Mouse (Mus musculus) liver, embryonic 15.5 days (tissue): ENCODE results near the gene Gpc3. TPM values are rescaled to one million over a fixed set of nuclear protein-coding genes. Genes with fewer than 3 reads are reported as not detected.

Experiments
- ATAC-seq: fragments of 200-750 bp; cut with Nextera tagmentation; 2 replicates; pipeline ENCODE4 v1.8.0; 2017; ENCODE audit warnings: moderate number of reproducible peaks, mild to moderate bottlenecking, moderate library complexity; ENCODE audit not compliant: insufficient read depth
- H3K27ac ChIP-seq: fragments of 300-500 bp; sonication (generic); replicated peaks from 2 replicates; pipeline ENCODE4 v1.5.1; 2015; ENCODE audit warnings: mild to moderate bottlenecking, inconsistent platforms
- H3K27me3 ChIP-seq: fragments of 300-500 bp; sonication (generic); 2 replicates; pipeline ENCODE4 v1.6.1; 2015; ENCODE audit warnings: mild to moderate bottlenecking, inconsistent platforms
- H3K36me3 ChIP-seq: fragments of 300-500 bp; sonication (generic); replicated peaks from 2 replicates; pipeline ENCODE4 v1.6.1; 2015; ENCODE audit warnings: moderate library complexity, mild to moderate bottlenecking, inconsistent platforms
- H3K4me1 ChIP-seq: fragments of 300-500 bp; sonication (generic); replicated peaks from 2 replicates; pipeline ENCODE4 v1.6.1; 2015; ENCODE audit warnings: inconsistent platforms
- H3K4me2 ChIP-seq: fragments of 300-500 bp; sonication (generic); 2 replicates; pipeline ENCODE4 v1.6.1; 2015; ENCODE audit warnings: moderate library complexity, mild to moderate bottlenecking, inconsistent platforms
- H3K4me3 ChIP-seq: fragments of 300-500 bp; sonication (generic); replicated peaks from 2 replicates; pipeline ENCODE4 v1.5.1; 2015; ENCODE audit warnings: mild to moderate bottlenecking, inconsistent platforms
- H3K9ac ChIP-seq: fragments of 300-500 bp; sonication (generic); 2 replicates; pipeline ENCODE4 v1.6.1; 2015; ENCODE audit warnings: moderate library complexity, mild to moderate bottlenecking, inconsistent platforms
- H3K9me3 ChIP-seq: fragments of 300-500 bp; sonication (generic); replicated peaks from 2 replicates; pipeline ENCODE4 v1.6.1; 2016; ENCODE audit warnings: inconsistent platforms
- WGBS: fragments of 180-500 bp; shearing (Covaris S2); methylation state at CpG from one replicate; pipeline ENCODE4 v1.1.7; 2015; ENCODE audit warnings: mixed read lengths; ENCODE audit not compliant: insufficient replicate concordance; 5-methylcytosine and 5-hydroxymethylcytosine counted together
- polyA plus RNA-seq: library from polyadenylated mRNA; unstranded; fragments of >200 nt; fragmentation: Nextera tagmentation; extraction: Ambion mirVana; gene quantifications from 2 replicates; pipeline ENCODE4 v1.2.1, GENCODE M21; 2015

Gpc3 gene
- polyA plus RNA-seq, 1 experiment from 2014 or later, result 268 TPM

DNA sequence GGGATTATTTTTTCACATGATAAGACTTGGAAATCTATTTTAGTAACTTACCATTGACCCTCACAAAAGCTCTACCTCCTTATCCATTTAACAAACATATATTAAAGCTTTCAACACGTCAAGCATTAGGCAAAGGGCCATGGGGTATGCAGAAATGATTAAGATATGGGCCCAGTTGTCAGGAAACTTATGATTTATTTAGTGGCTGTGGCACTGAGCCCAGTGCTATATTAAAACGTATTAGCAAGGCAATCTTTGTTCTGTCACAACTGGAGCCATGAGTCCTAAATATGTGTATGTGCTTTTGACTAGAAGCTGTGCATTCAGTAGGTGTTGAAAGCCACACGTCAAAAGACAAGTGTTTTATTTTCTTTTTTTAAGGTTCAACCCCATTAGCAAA is 109.9 kb downstream of the Gpc3 start:
- Histone ChIP-seq H3K27me3 (no peaks in the 10 kb centered on the region), H3K27ac (no peak overlapping the region), H3K36me3 (no peaks in the 10 kb centered on the region), H3K9me3 (no peaks in the 10 kb centered on the region), H3K9ac (no peak overlapping the region), H3K4me1 (no peaks in the 10 kb centered on the region), H3K4me2 (no peak overlapping the region), H3K4me3 (no peak overlapping the region)
- no peak for ATAC-seq
- 43% methylated on average over 3 of the region's 3 CpGs for WGBS

DNA sequence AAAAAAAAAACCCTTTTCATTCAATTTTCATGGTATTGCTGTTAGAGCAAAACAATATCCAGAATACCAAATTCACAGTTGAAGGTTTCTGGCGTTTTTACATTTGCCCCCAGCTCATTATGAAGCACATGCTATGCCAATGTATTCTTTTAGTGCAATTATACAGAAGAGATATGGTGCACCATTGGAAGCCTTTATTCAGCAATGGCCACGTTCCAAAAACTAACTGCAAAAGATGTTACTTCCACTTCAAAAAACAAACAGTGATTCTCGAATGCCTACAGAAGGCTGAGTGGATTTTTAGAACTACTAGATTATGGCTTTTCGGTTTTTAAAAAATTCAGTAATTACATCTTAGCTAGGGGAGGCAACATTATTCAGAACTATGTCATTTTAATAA is 124.3 kb downstream of the Gpc3 start:
- 49% methylated on average over 4 of the region's 4 CpGs for WGBS
- H3K27ac ChIP-seq, result no peak overlapping the region
- no peak overlapping the region for H3K4me3 ChIP-seq
- H3K9ac ChIP-seq, result no peak overlapping the region
- H3K4me2 ChIP-seq, result no peak overlapping the region
- no peaks in the 10 kb centered on the region for H3K36me3 ChIP-seq
- no peaks in the 10 kb centered on the region for H3K4me1 ChIP-seq
- ATAC-seq, result no peak
- no peaks in the 10 kb centered on the region for H3K9me3 ChIP-seq
- H3K27me3 ChIP-seq, result no peaks in the 10 kb centered on the region

DNA sequence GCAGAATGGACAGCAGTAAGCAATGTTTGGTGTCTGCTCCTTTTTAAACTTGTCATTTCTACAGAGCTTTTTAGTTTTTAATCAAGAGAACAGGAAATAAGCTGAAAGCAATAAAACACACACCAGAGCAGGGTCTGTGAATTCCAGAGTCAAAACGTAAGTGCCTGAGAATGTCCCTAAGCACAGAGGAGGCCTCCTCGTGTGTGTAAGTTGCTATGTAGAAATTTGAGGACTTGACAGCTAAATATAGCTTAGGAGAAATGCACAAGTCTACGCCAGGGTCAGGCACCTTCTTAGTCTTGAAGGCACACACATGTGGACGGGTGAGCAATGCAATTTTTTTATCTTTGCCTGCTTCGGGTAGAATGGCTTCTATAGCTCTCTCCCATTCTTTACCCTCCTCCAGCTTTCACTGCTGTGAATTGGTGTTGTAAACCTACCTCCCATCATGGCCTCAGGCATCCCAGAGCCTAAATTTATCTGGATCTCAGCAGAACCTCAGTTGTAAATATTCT is 158.6 kb downstream of the Gpc3 start:
- Histone ChIP-seq H3K9me3 (no peaks in the 10 kb centered on the region), H3K4me2 (no peak overlapping the region), H3K9ac (no peak overlapping the region), H3K36me3 (no peaks in the 10 kb centered on the region), H3K4me3 (no peak overlapping the region), H3K4me1 (no peaks in the 10 kb centered on the region), H3K27me3 (no peaks in the 10 kb centered on the region), H3K27ac (no peak overlapping the region)
- WGBS, result 36% methylated on average over 5 of the region's 5 CpGs
- no peak for ATAC-seq

DNA sequence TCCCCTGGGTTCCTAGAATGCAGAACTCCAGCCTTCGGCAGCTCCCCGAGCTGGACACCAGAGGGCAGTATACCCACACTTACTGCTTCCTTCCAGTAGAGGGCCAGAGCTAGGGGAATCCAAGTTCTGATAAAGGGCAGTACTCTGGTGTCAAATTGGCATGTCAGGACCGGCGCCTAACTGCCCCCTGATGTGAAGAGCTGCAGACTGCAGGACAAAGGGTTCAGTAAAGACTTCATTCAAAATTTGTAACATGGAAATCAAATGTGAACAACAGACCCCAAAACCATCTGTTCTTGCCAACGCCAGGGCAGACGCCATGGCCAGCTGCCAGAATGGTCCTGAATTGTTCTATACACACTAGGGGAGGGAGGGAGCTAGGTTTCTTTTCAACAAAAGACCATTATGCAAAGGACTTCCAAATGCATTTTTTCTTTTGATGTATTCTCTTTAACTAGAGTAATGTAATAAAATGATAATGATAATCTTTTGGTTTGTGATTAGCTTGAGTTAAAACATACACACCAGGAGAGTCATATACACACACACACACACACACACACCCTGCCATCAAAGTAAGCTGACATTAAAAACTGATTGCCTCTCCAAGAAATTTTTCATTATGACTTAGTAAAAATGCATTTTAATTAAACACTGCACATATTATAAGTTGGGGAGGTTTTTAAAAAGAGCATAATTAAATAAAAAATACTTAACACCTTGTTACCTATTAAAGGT is 160.1 kb downstream of the Gpc3 start:
- no peaks in the 10 kb centered on the region for H3K9me3 ChIP-seq
- no peaks in the 10 kb centered on the region for H3K4me1 ChIP-seq
- H3K4me2 ChIP-seq, result no peak overlapping the region
- ATAC-seq, result no peak
- H3K9ac ChIP-seq, result no peak overlapping the region
- no peaks in the 10 kb centered on the region for H3K36me3 ChIP-seq
- WGBS, result 37% methylated on average over 6 of the region's 6 CpGs
- H3K4me3 ChIP-seq, result no peak overlapping the region
- H3K27me3 ChIP-seq, result no peaks in the 10 kb centered on the region
- no peak overlapping the region for H3K27ac ChIP-seq

DNA sequence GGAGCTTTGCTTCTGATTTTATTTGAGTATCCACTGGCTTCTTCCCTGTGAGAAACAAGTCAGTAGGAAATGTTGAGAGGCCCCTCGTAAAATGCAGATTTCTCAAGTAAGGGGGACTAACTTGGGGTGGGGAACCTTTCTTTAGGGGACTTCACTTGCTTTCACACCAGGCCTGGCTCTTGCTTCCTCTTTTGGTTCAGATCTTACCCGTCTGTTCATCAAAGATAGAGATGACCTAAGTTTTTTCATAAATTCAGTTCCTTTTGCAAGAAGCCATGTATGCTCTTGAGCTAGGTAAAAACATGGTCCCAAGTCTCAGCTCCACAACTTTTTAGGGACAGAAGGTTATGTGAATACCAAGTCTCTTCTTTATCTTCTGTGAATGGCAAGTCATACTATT is 164.6 kb downstream of the Gpc3 start:
- Histone ChIP-seq H3K4me1 (no peaks in the 10 kb centered on the region), H3K4me2 (no peak overlapping the region), H3K9ac (no peak overlapping the region), H3K27ac (no peak overlapping the region), H3K27me3 (no peaks in the 10 kb centered on the region), H3K9me3 (no peaks in the 10 kb centered on the region), H3K36me3 (no peaks in the 10 kb centered on the region), H3K4me3 (no peak overlapping the region)
- ATAC-seq, result no peak
- WGBS, result 29% methylated on average over 2 of the region's 2 CpGs

DNA sequence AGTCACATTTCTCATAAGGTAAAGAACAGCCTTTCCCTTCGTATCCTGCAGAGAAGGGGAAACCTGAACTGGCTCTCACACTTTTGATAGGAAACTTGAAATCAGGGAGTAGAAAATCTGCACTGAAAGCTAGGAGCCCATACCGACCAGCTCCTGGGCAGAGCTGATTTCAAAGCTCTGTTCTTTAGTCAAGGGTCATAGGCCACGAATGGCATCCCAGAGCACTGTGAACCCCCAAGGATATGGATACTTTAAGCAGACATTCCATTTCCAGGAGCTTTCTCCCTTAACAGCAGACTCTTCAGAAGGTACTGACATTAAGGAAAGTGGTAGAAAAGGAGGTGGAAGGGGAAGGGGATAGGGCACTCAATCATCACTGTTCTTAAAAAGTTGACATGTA is 165.3 kb downstream of the Gpc3 start:
- WGBS, result 57% methylated on average over 3 of the region's 3 CpGs
- Histone ChIP-seq H3K27ac (no peak overlapping the region), H3K27me3 (no peaks in the 10 kb centered on the region), H3K4me3 (no peak overlapping the region), H3K36me3 (no peaks in the 10 kb centered on the region), H3K4me1 (no peaks in the 10 kb centered on the region), H3K9ac (no peak overlapping the region), H3K4me2 (no peak overlapping the region), H3K9me3 (no peaks in the 10 kb centered on the region)
- no peak for ATAC-seq

DNA sequence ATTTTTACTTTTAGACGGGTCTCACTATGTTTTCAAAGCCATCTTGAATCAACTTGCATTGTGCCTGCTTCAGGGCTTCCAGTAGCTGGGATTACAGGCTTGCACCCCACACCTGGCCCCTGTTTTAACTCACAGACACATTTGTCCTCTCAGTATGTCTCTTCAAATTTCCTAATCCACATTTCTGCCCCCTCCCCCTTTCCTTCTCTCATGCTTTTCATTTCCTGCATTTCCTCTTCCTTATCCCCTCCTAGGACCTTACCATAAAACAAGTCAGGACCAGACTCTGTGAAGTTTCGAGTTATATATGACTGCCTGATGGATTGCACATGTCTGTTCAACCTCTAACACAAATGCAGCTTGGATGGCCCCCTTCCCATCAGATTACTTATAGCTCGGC is 167.2 kb downstream of the Gpc3 start:
- Histone ChIP-seq H3K27ac (no peak overlapping the region), H3K4me2 (no peak overlapping the region), H3K4me1 (no peaks in the 10 kb centered on the region), H3K9ac (no peak overlapping the region), H3K36me3 (no peaks in the 10 kb centered on the region), H3K4me3 (no peak overlapping the region), H3K9me3 (no peaks in the 10 kb centered on the region), H3K27me3 (no peaks in the 10 kb centered on the region)
- 40% methylated on average over 3 of the region's 3 CpGs for WGBS
- no peak for ATAC-seq

DNA sequence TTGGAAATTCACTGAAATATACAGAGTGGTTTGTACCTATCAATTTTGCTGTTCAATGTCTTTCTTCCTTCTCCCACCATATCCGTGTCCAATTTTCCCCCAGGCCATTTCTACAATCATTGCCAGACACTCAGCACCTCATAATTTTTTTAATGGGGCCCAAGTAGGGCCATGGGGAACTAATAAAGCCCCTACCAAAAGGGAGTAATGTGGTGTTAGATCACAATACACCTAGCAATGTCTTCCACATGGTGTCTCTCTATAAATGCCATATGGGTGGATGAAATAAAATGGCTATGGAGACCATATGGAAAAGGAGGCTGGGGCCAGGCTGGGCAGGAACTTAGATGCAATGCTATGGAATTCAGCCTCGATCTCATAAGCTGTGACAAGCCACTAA is 168.8 kb downstream of the Gpc3 start:
- no peak overlapping the region for H3K4me2 ChIP-seq
- H3K9ac ChIP-seq, result no peak overlapping the region
- no peak overlapping the region for H3K4me3 ChIP-seq
- WGBS, result 36% methylated on average over 2 of the region's 2 CpGs
- no peak for ATAC-seq
- H3K4me1 ChIP-seq, result no peaks in the 10 kb centered on the region
- H3K36me3 ChIP-seq, result no peaks in the 10 kb centered on the region
- H3K9me3 ChIP-seq, result no peaks in the 10 kb centered on the region
- no peaks in the 10 kb centered on the region for H3K27me3 ChIP-seq
- no peak overlapping the region for H3K27ac ChIP-seq

DNA sequence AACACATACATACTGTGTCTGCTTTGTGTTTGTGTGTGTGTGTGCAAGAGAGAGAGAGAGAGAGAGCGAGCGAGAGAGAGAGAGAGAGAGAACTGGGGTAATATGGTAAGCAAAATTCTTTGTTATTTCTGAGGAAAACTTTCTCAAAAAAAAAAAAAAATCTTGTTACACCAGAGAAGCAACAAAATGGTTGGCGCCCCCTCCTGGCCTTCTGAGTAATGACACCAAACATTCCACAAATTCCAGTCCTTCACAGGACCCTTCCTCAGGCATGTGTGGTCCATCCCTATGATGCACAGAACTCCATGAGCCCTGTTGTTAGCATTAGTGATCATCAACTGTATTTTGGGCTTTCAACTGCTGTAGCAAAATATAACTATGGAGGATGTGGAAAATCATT is 172.0 kb downstream of the Gpc3 start:
- H3K4me3 ChIP-seq, result no peak overlapping the region

DNA sequence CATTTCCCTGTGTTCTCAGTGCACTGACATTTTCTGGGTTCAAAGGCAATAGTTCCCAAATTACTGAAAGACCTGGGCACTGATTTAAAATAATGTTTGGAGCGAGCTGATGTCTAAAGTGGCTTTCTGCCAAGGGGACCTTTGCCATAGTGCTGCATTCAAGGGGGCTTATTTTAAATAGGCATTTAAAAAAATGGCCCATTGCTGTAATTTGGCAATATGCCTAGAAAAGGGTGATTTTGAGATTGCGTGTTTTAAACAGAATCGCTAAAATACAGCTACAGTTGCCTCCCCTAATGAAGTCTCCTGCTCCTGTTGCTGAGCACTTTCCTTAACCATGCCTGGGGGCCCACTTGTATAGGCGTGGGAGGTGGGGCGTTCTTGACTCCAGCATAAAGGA is 174.3 kb downstream of the Gpc3 start:
- Histone ChIP-seq H3K4me2 (no peak overlapping the region), H3K27me3 (no peaks in the 10 kb centered on the region), H3K4me1 (no peaks in the 10 kb centered on the region), H3K4me3 (no peak overlapping the region), H3K9me3 (no peaks in the 10 kb centered on the region), H3K9ac (no peak overlapping the region), H3K27ac (no peak overlapping the region), H3K36me3 (no peaks in the 10 kb centered on the region)
- ATAC-seq, result no peak
- 54% methylated on average over 5 of the region's 5 CpGs for WGBS

More for the DNA sequence above, 172.0 kb downstream of the Gpc3 start:
- WGBS, result 37% methylated on average over 3 of the region's 3 CpGs
- Histone ChIP-seq H3K4me2 (no peak overlapping the region), H3K27ac (no peak overlapping the region), H3K4me1 (no peaks in the 10 kb centered on the region), H3K27me3 (no peaks in the 10 kb centered on the region), H3K36me3 (no peaks in the 10 kb centered on the region), H3K9ac (no peak overlapping the region), H3K9me3 (no peaks in the 10 kb centered on the region)
- no peak for ATAC-seq

DNA sequence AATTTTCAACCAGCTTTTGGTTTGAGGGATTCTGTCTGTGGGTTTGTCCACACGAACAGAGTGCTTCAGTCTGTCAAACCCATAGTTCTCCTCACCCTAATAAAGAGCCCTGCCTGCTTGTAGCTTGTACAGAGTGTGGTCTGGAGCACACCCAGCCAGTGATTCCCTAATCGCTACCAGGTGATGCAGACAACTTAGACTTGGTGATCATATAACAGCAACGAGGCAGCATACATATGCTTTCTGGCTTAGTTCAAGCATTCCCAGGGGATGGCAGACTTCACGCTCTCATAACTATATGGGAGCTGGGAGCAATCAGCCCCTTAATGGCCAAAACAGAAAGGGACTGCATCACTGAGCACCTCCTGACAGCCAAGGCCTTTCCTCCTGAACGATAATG is 188.1 kb downstream of the Gpc3 start:
- Histone ChIP-seq H3K9me3 (no peaks in the 10 kb centered on the region), H3K9ac (no peak overlapping the region), H3K4me1 (no peaks in the 10 kb centered on the region), H3K4me2 (no peak overlapping the region), H3K4me3 (no peak overlapping the region), H3K27ac (no peak overlapping the region), H3K36me3 (no peaks in the 10 kb centered on the region), H3K27me3 (no peaks in the 10 kb centered on the region)
- ATAC-seq, result no peak
- WGBS, result 63% methylated on average over 5 of the region's 5 CpGs

DNA sequence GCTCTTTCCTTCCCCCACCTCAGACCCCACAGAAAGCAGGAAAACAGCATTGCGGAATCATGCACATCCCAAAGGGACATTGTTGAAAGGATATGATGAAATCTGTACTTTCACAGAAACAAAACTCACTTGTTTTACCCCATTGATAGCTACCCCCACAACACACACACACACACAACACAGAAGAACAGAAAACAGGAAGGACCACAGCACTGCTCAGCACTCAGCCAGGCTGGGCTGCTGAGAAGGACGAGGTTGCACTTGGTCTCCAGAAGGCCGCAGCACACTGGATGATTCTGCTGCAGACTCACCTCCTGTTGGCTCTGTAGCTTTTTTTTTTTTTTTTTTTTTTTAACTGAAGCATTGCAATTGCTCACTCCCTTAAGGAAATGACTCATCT is 193.9 kb downstream of the Gpc3 start:
- no peaks in the 10 kb centered on the region for H3K4me1 ChIP-seq
- H3K27ac ChIP-seq, result no peak overlapping the region
- H3K36me3 ChIP-seq, result no peaks in the 10 kb centered on the region
- H3K4me2 ChIP-seq, result no peak overlapping the region
- 71% methylated on average over 3 of the region's 3 CpGs for WGBS
- no peak overlapping the region for H3K9ac ChIP-seq
- ATAC-seq, result no peak
- no peaks in the 10 kb centered on the region for H3K9me3 ChIP-seq
- H3K27me3 ChIP-seq, result no peaks in the 10 kb centered on the region
- no peak overlapping the region for H3K4me3 ChIP-seq
